Mouse (Mus musculus) retina, postnatal 1 day (tissue): ENCODE results near the gene Tubb2a.

Experiments used
- DNase-seq: peaks from one replicate; pipeline ENCODE4 v3.0.0-alpha.2; 2012

Tubb2a gene

GRCm38 (mm10) chr13:34047526-34047925 lies 30.3 kb downstream of the Tubb2a start:
- DNase-seq, result no peak

GRCm38 (mm10) chr13:34046421-34047012 lies 31.3 kb downstream of the Tubb2a start:
- DNase-seq, result peak; percentile 85

- DNase-seq, result no peak
Observed at GRCm38 (mm10) chr13:34045511-34046249, 32.1 kb downstream of the Tubb2a start.

- no peak for DNase-seq
Observed at GRCm38 (mm10) chr13:34043716-34044393, 34.0 kb downstream of the Tubb2a start.

- DNase-seq, result no peak
Observed at GRCm38 (mm10) chr13:34040091-34040490, 37.7 kb downstream of the Tubb2a start.

GRCm38 (mm10) chr13:34038901-34039341 lies 38.9 kb downstream of the Tubb2a start:
- DNase-seq, result no peak

GRCm38 (mm10) chr13:34038056-34038432 lies 39.8 kb downstream of the Tubb2a start:
- no peak for DNase-seq

GRCm38 (mm10) chr13:34037172-34038055 lies 40.4 kb downstream of the Tubb2a start, which contains the start of gene Bphl:
Gene Bphl (plus strand): TSS chr13:34037597.
- peak; percentile 96 for DNase-seq

- DNase-seq, result no peak
Observed at GRCm38 (mm10) chr13:34036726-34037125, 41.1 kb downstream of the Tubb2a start.

- no peak for DNase-seq
Observed at GRCm38 (mm10) chr13:34035424-34035823, 42.4 kb downstream of the Tubb2a start.

- DNase-seq, result no peak
Observed at GRCm38 (mm10) chr13:34032041-34032440, 45.8 kb downstream of the Tubb2a start.
